Mouse (Mus musculus) kidney, adult 2 months (tissue): ENCODE measurements around the gene Zbtb20. TPM values are rescaled to one million over a fixed set of nuclear protein-coding genes. Genes with fewer than 3 reads are reported as not detected.

Source experiments
- DNase-seq: peaks from one replicate; pipeline ENCODE4 v3.0.0; 2021
- H3K27ac ChIP-seq: fragments of 200-500 bp; 2 replicates; pipeline ENCODE4 v1.5.1; 2012; ENCODE audit warnings: low read depth, low read length, control low read depth, inconsistent platforms; ENCODE audit not compliant: insufficient read depth
- H3K27me3 ChIP-seq: fragments of 200-500 bp; replicated peaks from 2 replicates; pipeline ENCODE4 v1.6.1; 2012; ENCODE audit warnings: mild to moderate bottlenecking, moderate library complexity, low read length, inconsistent platforms; ENCODE audit not compliant: control insufficient read depth, insufficient read depth
- H3K36me3 ChIP-seq: fragments of 200-500 bp; 2 replicates; pipeline ENCODE4 v1.6.1; 2012; ENCODE audit warnings: mild to moderate bottlenecking, moderate library complexity, low read length, inconsistent platforms; ENCODE audit not compliant: control insufficient read depth, insufficient read depth
- H3K4me1 ChIP-seq: fragments of 200-500 bp; 2 replicates; pipeline ENCODE4 v1.6.1; 2011; ENCODE audit warnings: low read length; ENCODE audit not compliant: control insufficient read depth, insufficient read depth
- H3K4me3 ChIP-seq: fragments of 200-500 bp; 2 replicates; pipeline ENCODE4 v1.5.1; 2011; ENCODE audit warnings: mild to moderate bottlenecking, low read depth, low read length, control low read depth; ENCODE audit not compliant: insufficient read depth
- CTCF ChIP-seq: fragments of 200-500 bp; conservative IDR thresholded peaks from 2 replicates; pipeline ENCODE4 v1.5.1; 2011; ENCODE audit warnings: low read depth, mild to moderate bottlenecking, control low read depth, low read length, moderate library complexity, mixed read lengths; ENCODE audit not compliant: insufficient read depth, insufficient read length
- POLR2A ChIP-seq: fragments of 200-500 bp; IDR thresholded peaks from one replicate; pipeline ENCODE4 v1.6.1; 2011; ENCODE audit warnings: low read depth, low read length, control low read depth
- WGBS: fragments of 180-500 bp; shearing (Covaris S2); methylation state at CpG from one replicate; pipeline ENCODE4 v1.1.7; 2018; 5-methylcytosine and 5-hydroxymethylcytosine counted together
- polyA plus RNA-seq: library from polyadenylated mRNA; depleted of rRNA; stranded (reverse); fragments of >200 nt; gene quantifications from 2 replicates; pipeline ENCODE4 v1.2.3, GENCODE M21; 2012

The Zbtb20 gene
- polyA plus RNA-seq, 1 experiment = 25.1 TPM

GRCm38 (mm10) chr16:43430030-43430429 lies 554.3 kb downstream of the Zbtb20 start:
- no peak for DNase-seq
- no peak for TF ChIP-seq CTCF
- no peak for TF ChIP-seq POLR2A
- H3K36me3 ChIP-seq = no peaks in the 10 kb centered on the region
- no peak overlapping the region for H3K4me3 ChIP-seq
- peaks cover 15% of the 10 kb centered on the region for H3K4me1 ChIP-seq
- no peak overlapping the region for H3K27ac ChIP-seq
- WGBS = 57% methylated on average over 4 of the region's 4 CpGs
- H3K27me3 ChIP-seq = no peaks in the 10 kb centered on the region

GRCm38 (mm10) chr16:43431514-43432371 lies 556.1 kb downstream of the Zbtb20 start:
- 40% methylated on average over 5 of the region's 5 CpGs for WGBS
- H3K4me1 ChIP-seq = peaks cover 15% of the 10 kb centered on the region

DNA sequence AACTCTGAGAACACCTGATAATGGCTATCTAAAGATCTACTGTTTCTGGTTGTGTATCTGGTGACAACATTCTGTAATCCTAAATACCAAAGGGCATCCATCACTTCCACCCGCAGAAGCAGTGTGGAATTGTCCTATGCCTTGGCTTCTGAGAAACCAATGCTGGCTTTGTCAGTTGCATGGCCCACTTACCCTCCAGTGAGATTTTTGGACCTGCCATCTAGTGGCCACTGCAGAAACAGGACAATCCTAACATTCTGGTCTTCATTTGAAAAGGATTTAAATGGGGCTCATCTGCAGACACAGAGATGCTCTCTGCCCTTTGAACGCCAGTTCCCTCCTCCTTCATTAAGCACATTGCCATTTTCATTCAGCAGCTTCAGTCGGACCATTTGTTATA lies 559.3 kb downstream of the Zbtb20 start:
- Histone ChIP-seq H3K27me3 (no peaks in the 10 kb centered on the region), H3K27ac (no peak overlapping the region), H3K4me1 (peaks cover 17% of the 10 kb centered on the region), H3K4me3 (no peak overlapping the region), H3K36me3 (no peaks in the 10 kb centered on the region)
- peak; percentile 46 for DNase-seq
- 49% methylated on average over 3 of the region's 3 CpGs for WGBS
- TF ChIP-seq CTCF = peak; percentile 58
- TF ChIP-seq POLR2A = no peak

More at GRCm38 (mm10) chr16:43431514-43432371, 556.1 kb downstream of the Zbtb20 start:
- no peaks in the 10 kb centered on the region for H3K27me3 ChIP-seq
- H3K4me3 ChIP-seq = no peak overlapping the region
- no peaks in the 10 kb centered on the region for H3K36me3 ChIP-seq
- TF ChIP-seq POLR2A (no peak), CTCF (no peak)
- H3K27ac ChIP-seq = peak overlapping the region; percentile 62
- peak; percentile 64 for DNase-seq

DNA sequence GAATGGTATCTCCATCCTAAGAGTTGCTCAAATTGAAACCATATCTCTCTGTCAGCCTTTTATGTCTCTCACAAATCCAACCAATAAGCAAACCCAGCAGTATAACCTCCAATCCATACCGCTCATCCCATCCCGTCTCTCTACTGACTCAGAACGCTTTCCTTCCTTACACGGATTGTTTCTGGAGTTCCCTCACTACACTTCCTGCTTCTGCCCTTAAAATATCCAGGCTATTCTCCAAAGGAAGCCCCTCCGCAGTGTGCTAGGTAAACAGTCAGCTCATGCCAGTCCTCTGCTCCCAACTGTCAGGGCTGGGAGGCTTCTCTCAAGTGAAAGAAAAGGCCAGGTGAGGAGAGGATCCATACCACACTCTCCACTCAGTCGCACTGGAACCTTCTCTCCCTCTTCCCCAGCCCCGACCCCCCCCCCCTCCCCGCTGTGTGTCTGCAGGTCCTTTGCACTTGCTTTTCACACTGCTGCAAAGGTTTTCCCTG lies 563.2 kb downstream of the Zbtb20 start:
- Histone ChIP-seq H3K4me3 (no peak overlapping the region), H3K27ac (no peak overlapping the region), H3K27me3 (no peaks in the 10 kb centered on the region), H3K4me1 (peaks cover 4% of the 10 kb centered on the region; the same call in 1 of the 2 replicates), H3K36me3 (no peaks in the 10 kb centered on the region)
- DNase-seq = no peak
- 80% methylated on average over 7 of the region's 8 CpGs for WGBS
- TF ChIP-seq POLR2A (no peak), CTCF (no peak)

GRCm38 (mm10) chr16:43441392-43441791 lies 565.7 kb downstream of the Zbtb20 start:
- no peak for TF ChIP-seq POLR2A
- no peak for TF ChIP-seq CTCF
- H3K36me3 ChIP-seq = no peaks in the 10 kb centered on the region
- H3K4me1 ChIP-seq = 0 out of 2 replicates have a peak, but pooled peaks cover 4% of the 10 kb centered on the region
- no peaks in the 10 kb centered on the region for H3K27me3 ChIP-seq
- H3K4me3 ChIP-seq = no peak overlapping the region
- no peak overlapping the region for H3K27ac ChIP-seq
- WGBS = 90% methylated on average over 6 of the region's 6 CpGs
- DNase-seq = no peak

GRCm38 (mm10) chr16:43443034-43443433 lies 567.4 kb downstream of the Zbtb20 start:
- Histone ChIP-seq H3K27me3 (no peaks in the 10 kb centered on the region), H3K4me3 (no peak overlapping the region), H3K4me1 (no peaks in the 10 kb centered on the region), H3K27ac (no peak overlapping the region), H3K36me3 (no peaks in the 10 kb centered on the region)
- TF ChIP-seq CTCF = no peak
- no peak for DNase-seq
- WGBS = 81% methylated on average over 2 of the region's 2 CpGs
